Mouse (Mus musculus): ENCODE measurements around the gene Cep126.

GRCm38 (mm10) chr9:8059636-8060035 is 74.5 kb downstream of the Cep126 start:
- TF ChIP-seq CTCF (IDR thresholded peaks at IDR 0.05; ENCODE audit: insufficient read depth, low read depth, low read length) (no peak), POLR2A (IDR thresholded peaks at IDR 0.05; ENCODE audit: insufficient read depth, low read depth, low read length) (no peak)

Data from olfactory bulb, adult 2 months (tissue).